Mouse (Mus musculus) urinary bladder, postnatal 36 days (tissue): ENCODE data around the gene Pln.

Source experiments
- DNase-seq, 2 experiments: peaks; one replicate each; pipeline ENCODE4 v3.0.0; 2022; ENCODE audit warnings: low spot score in 2 of 2, mixed read lengths in 1 of 2

Gene Pln

GRCm38 (mm10) chr10:53364311-53364710, 26.8 kb downstream of the Pln start:
- DNase-seq = no peak

DNA sequence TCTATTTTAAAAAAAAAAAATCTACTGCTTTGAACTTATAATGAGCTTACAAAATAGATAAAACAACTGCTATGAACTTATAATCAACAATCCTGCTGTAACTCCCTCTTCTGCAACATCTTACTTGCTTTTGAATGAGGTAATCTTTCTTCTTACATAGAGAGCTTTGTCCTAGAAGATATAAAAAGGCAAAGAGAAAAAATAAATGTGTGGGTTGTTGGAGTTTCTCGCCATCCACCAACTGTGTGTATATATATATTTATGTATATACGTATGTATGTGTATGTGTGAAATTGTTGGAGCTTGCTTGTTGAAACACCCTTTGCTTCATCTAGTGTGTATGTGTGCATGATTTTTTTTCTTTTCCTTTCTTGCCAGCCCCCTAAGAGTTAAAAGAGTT, 29.8 kb downstream of the Pln start:
- DNase-seq = no peak

GRCm38 (mm10) chr10:53373885-53374578, 36.6 kb downstream of the Pln start:
- no peak for DNase-seq

DNA sequence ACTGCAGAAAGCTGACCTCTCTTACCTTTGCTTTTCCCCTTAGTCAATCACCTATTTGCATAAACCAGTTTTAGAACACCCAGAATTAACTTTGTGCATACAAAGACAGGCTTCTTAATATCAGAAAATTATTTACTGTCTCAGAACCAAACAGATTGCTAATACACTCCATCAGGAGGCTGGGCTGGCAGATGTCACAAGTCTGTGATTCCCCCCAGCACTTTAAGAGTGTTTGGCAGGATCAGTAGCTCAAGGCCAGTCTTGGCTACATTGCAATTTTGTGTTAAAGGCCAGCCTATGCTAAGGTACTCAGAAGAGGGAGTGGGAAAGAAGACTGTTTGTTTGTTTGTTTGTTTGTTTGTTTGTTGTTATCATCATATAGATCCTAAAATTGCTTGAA, 39.6 kb downstream of the Pln start:
- DNase-seq = no peak

GRCm38 (mm10) chr10:53378296-53378695, 40.8 kb downstream of the Pln start:
- no peak for DNase-seq

- no peak for DNase-seq
Measured at GRCm38 (mm10) chr10:53378981-53379708, 41.7 kb downstream of the Pln start.

DNA sequence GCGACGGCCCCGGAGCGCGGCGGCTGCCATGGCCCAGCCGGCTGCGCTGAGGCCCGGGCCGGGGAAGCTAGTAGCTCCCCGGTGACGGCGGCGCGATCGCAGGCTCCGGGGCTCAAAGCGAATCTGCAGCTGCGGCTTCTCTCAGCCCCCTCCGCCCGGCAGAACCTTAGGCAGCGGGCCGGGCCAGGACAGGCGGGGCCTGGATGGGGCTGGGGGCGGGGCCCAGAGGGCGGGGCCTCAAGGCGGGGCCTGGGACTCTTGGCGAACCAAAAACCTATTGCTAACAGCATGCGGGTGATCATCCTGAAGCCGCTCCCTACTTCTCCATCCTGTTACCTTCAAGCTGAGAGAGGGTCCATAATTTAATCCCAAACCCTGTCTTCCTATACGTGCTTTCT, 42.2 kb downstream of the Pln start, which contains the start of gene Cep85l:
Gene Cep85l, minus strand, starts transcription at position 239 of the 398 bp plus-strand sequence.
- peak; percentile 76 to 86 for DNase-seq

GRCm38 (mm10) chr10:53382696-53383365, 45.4 kb downstream of the Pln start:
- no peak for DNase-seq

GRCm38 (mm10) chr10:53384896-53385295, 47.4 kb downstream of the Pln start:
- no peak for DNase-seq

DNA sequence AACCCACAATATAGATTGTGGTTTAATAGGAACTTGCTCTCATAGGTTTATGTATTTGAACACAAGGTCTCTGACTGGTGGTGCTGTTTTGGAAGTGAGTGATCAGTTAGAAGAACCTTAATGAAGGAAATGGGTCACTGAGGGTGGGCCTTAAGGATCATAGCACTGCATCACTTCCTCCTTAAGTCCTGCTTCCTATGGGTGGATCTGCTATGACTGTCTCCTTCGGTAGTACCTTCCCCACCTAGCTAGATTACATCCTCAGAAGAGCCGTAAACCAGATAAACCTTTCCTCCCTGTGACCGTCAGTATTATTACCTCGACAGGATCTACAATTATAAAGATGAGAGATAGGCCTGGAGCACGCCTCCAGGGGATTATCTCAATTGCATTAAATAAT, 48.0 kb downstream of the Pln start:
- DNase-seq = no peak

DNA sequence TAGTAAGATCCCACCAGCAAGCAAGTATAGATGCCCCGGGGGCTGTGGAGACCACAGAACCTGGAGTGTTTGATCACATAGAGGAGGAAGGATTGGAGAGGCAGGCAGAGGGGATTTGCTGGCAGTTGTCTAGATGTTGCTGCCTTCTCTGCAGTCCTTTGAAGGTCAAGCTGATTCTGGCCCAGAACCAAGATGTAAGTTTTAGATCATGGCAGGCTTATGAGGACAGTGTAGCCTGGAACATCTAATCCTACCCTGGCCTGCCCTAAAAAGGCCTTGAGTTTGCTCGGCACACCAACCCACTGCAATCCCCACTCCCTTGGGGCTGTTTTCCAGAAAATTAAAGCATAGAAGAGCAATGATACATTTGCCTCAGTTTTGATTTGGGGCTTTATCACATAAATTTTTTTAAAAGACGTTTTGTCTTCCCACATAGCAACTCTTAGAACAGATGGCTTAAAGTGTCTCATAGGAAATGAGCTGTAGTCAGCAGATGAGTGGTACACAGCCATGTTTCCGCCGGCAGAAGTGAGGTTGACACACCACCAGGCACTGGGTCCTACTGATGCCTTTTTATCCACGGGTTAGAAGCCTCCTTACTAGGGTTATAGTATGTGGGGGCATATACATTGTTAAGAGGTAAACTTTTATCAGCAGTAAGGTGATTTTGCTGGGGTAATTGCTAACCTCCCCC, 50.9 kb downstream of the Pln start:
- no peak for DNase-seq

DNA sequence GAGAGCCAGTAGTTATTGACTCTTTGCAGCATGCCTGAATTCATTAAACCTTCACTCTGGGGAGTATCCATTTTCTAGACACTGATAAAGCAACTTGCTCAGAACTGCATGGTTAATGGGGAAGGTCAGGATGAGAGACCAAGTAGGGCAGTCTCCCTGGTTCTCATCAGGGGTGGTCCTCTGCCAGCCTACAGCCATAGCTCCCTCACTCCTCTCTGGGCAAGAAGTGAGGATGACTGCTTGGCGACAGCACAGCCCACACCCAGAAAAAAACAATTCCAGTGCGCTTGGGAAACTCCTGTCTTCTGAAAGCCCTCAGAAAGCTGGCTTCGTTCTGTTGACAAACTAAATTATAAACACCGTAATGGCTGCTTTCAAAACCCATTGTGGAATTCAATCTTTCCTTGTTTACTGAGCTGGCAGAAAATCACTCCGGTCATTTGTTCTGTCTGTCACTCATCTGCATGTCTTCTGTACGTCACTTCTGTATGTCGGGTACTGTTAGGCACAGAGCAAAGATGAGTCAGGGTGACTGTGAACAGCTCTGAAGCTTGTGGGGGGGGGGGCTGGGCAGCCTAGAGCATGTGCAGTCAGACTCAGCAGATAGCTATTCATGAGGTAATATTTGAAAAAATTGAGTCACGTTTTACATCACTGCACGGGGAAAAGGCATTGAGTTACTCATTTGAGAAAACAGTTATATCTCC, 57.6 kb downstream of the Pln start:
- no peak for DNase-seq
